Mouse (Mus musculus) bone marrow macrophage, adult 2 months (primary cell): Measurements from ENCODE around the gene Carmil3.

Experiments
- CTCF ChIP-seq: IDR thresholded peaks from 2 replicates; pipeline ENCODE4 v1.5.1; 2012; ENCODE audit warnings: low read depth, mild to moderate bottlenecking, low read length, moderate library complexity
- POLR2A ChIP-seq: IDR thresholded peaks from 2 replicates; pipeline ENCODE4 v1.6.1; 2012; ENCODE audit warnings: mild to moderate bottlenecking, low read depth, low read length, borderline replicate concordance

DNA sequence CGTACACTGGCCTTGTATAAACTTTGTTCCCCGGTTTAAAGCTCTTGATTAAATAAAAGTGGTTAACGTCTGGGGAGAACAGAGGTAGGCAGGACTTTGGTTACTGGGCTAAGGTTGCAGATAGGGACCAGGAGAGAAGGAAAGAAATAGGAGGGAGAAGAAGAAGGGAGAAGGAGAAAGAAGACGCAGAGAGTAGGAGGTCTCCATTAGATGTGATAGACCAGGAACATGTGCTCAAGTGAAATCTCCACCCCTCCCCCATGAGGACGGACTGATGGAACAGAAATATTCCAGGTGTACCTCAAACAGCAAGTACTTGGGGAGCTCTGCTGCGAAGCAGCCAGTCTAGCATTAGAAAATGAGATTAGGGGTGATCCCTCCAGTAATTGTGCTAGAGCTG is 20.6 kb upstream of the Carmil3 start:
- no peak for TF ChIP-seq CTCF
- TF ChIP-seq POLR2A: no peak
